Mouse (Mus musculus): ENCODE measurements around the gene Elk3.

DNA sequence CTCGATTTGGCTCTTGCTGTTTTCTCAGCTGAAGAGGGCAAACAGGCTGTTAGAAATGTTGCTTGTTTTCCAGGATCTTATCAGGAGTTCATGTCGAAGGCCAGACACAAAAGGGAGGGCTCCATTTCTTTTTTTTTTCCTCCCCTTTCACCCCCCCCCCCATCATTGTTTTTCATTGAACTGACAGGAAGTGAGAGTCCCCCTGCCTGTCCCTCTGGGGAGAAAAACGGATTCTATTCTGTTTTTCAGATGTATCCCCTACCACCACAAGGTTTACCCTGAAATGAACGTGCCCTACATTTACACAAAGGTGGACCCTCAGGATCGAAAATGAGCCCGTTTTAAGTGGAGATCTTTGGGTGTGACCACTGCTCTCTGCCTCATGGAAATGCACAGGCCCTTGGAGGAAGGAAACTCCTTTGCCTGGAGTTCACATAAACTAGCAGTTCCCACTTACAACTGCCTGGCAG, 25.6 kb upstream of the Elk3 start:
- TF ChIP-seq CTCF (IDR thresholded peaks at IDR 0.05; ENCODE audit: low read depth, low read length) (no peak), POLR2A (IDR thresholded peaks at IDR 0.05; ENCODE audit: extremely low read depth, insufficient read depth, low read length) (no peak)
